Mouse (Mus musculus) MEL (cell line): ENCODE measurements around the gene Zp1.

ENCODE experiments used
- CHD2 ChIP-seq: IDR thresholded peaks from 2 replicates; pipeline ENCODE4 v1.6.1; 2011; ENCODE audit warnings: low read length, improper control_type of control experiment
- CTCF ChIP-seq, 3 experiments: IDR thresholded peaks in 2 of 3; conservative IDR thresholded peaks in 1 of 3; 2 replicates each; pipeline ENCODE4 v1.5.1; 2011 to 2012; ENCODE audit warnings: low read length in 3 of 3, low read depth in 2 of 3, mild to moderate bottlenecking in 2 of 3, improper control_type of control experiment in 1 of 3, inconsistent platforms in 1 of 3, mixed read lengths in 1 of 3, moderate library complexity in 1 of 3; ENCODE audit not compliant: control insufficient read depth in 1 of 3, insufficient read depth in 1 of 3, poor library complexity in 1 of 3, severe bottlenecking in 1 of 3
- GATA1 ChIP-seq: IDR thresholded peaks from 2 replicates; pipeline ENCODE4 v1.6.1; 2011; ENCODE audit warnings: low read depth, low read length, improper control_type of control experiment
- NRF1 ChIP-seq: IDR thresholded peaks from 2 replicates; pipeline ENCODE4 v1.6.1; 2014; ENCODE audit warnings: low read depth, mild to moderate bottlenecking, inconsistent platforms, low read length, improper control_type of control experiment, moderate library complexity; ENCODE audit not compliant: poor library complexity, insufficient read depth, severe bottlenecking
- POLR2A ChIP-seq, 2 experiments: IDR thresholded peaks; 2 replicates each; pipeline ENCODE4 v1.6.1; 2011 to 2012; ENCODE audit warnings: low read length in 2 of 2, mild to moderate bottlenecking in 2 of 2, control low read depth in 1 of 2, improper control_type of control experiment in 1 of 2, low read depth in 1 of 2, moderate library complexity in 1 of 2; ENCODE audit not compliant: control insufficient read depth in 1 of 2, insufficient read depth in 1 of 2, poor library complexity in 1 of 2
- SMC3 ChIP-seq: IDR thresholded peaks from 2 replicates; pipeline ENCODE4 v1.6.1; 2011; ENCODE audit warnings: low read depth, low read length, improper control_type of control experiment

GRCm38 (mm10) chr19:10946506-10946905 is 26.1 kb upstream of the Zp1 start:
- no peak for TF ChIP-seq CTCF (IDR thresholded peaks at IDR 0.05 in 2 of 3, conservative IDR thresholded peaks at IDR 0.05 in 1 of 3; ENCODE audit: control insufficient read depth in 1 of 3, insufficient read depth in 1 of 3, low read depth in 2 of 3, low read length in 3 of 3, poor library complexity in 1 of 3, severe bottlenecking in 1 of 3)
- TF ChIP-seq NRF1 = no peak
- TF ChIP-seq POLR2A (IDR thresholded peaks at IDR 0.05; ENCODE audit: control insufficient read depth in 1 of 2, insufficient read depth in 1 of 2, low read depth in 1 of 2, low read length in 2 of 2, poor library complexity in 1 of 2) = no peak
- TF ChIP-seq SMC3 = no peak
- no peak for TF ChIP-seq CHD2
- no peak for TF ChIP-seq GATA1
